Mouse (Mus musculus) stomach, postnatal 0 days (tissue): ENCODE results near the gene Metrn.

Source experiments
- CTCF ChIP-seq: IDR thresholded peaks from 2 replicates; pipeline ENCODE4 v1.5.1; 2016; ENCODE audit warnings: antibody characterized with exemption, low read depth, mild to moderate bottlenecking, moderate library complexity
- EP300 ChIP-seq: optimal IDR thresholded peaks from 2 replicates; pipeline ENCODE3; 2016; ENCODE audit warnings: antibody characterized with exemption

DNA sequence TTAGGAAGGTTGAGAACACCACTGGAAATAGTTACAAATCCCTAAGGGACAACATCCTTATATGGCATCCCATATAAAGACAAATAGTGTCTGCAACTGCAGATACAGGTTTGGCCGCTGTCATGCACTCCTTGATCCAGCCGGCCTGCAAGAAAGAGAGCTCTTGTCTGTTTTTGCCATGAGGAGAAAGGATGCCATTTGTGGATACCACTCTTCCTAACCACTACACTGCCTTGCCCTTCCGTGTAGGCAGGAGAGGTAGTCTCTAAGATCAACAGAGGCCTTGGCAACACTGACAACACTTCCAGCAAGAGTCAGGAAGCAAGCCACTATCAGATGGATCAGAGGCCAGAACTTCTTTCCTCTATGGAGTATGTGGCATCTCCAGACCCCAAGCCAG is 10.7 kb downstream of the Metrn start, which contains the start of gene Ccdc78:
- TF ChIP-seq CTCF, result no peak
- TF ChIP-seq EP300, result no peak
